Mouse (Mus musculus) urinary bladder, postnatal 10 days (tissue): ENCODE measurements around the gene Cxcr5.
"Not testable (repeated sequence)": the region's sequence is repeated elsewhere in the genome, so short reads cannot be mapped to it uniquely, and the experiment has no call there.

ENCODE experiments used
- DNase-seq: peaks from one replicate; pipeline ENCODE4 v3.0.0; 2022; ENCODE audit warnings: low spot score

Cxcr5 gene

GRCm38 (mm10) chr9:44587262-44588160, 25.8 kb upstream of the Cxcr5 start:
- DNase-seq = no peak

- DNase-seq = no peak
These were observed 25.1 kb upstream of the Cxcr5 start for GRCm38 (mm10) chr9:44586640-44587261.

GRCm38 (mm10) chr9:44582390-44582789, 20.7 kb upstream of the Cxcr5 start:
- DNase-seq = no peak

GRCm38 (mm10) chr9:44581423-44581822, 19.7 kb upstream of the Cxcr5 start:
- no peak for DNase-seq

- no peak for DNase-seq
These were observed 18.4 kb upstream of the Cxcr5 start for GRCm38 (mm10) chr9:44580085-44580484.

GRCm38 (mm10) chr9:44579392-44579791, 17.7 kb upstream of the Cxcr5 start:
- no peak for DNase-seq

- DNase-seq = not testable (repeated sequence)
These were observed 14.4 kb upstream of the Cxcr5 start for GRCm38 (mm10) chr9:44576046-44576445.

- no peak for DNase-seq
These were observed 13.4 kb upstream of the Cxcr5 start for GRCm38 (mm10) chr9:44575095-44575494.

- DNase-seq = no peak
These were observed 11.6 kb upstream of the Cxcr5 start for GRCm38 (mm10) chr9:44573306-44573705.

- DNase-seq = no peak
These were observed 9.3 kb upstream of the Cxcr5 start for GRCm38 (mm10) chr9:44570939-44571382.

- DNase-seq = no peak
These were observed 6.4 kb upstream of the Cxcr5 start for GRCm38 (mm10) chr9:44568083-44568455.

- DNase-seq = no peak
These were observed 5.8 kb upstream of the Cxcr5 start for GRCm38 (mm10) chr9:44567338-44568082.

- no peak for DNase-seq
These were observed 3.7 kb upstream of the Cxcr5 start for GRCm38 (mm10) chr9:44565367-44565766.

- no peak for DNase-seq
These were observed 1.3 kb upstream of the Cxcr5 start for GRCm38 (mm10) chr9:44562936-44563335.

- no peak for DNase-seq
These were observed 9.5 kb downstream of the Cxcr5 start for GRCm38 (mm10) chr9:44552161-44552560.

GRCm38 (mm10) chr9:44551138-44551537, 10.5 kb downstream of the Cxcr5 start:
- no peak for DNase-seq

- no peak for DNase-seq
These were observed 13.1 kb downstream of the Cxcr5 start for GRCm38 (mm10) chr9:44548412-44549152.

- no peak for DNase-seq
These were observed 16.7 kb downstream of the Cxcr5 start for GRCm38 (mm10) chr9:44544986-44545385.

- no peak for DNase-seq
These were observed 19.3 kb downstream of the Cxcr5 start for GRCm38 (mm10) chr9:44542364-44542763.

GRCm38 (mm10) chr9:44540676-44541075, 21.0 kb downstream of the Cxcr5 start:
- no peak for DNase-seq

GRCm38 (mm10) chr9:44539816-44540421, 21.8 kb downstream of the Cxcr5 start:
- no peak for DNase-seq
